Comparison of ENCODE assay signal across 15 mouse cellular contexts in the genomic region with DNA sequence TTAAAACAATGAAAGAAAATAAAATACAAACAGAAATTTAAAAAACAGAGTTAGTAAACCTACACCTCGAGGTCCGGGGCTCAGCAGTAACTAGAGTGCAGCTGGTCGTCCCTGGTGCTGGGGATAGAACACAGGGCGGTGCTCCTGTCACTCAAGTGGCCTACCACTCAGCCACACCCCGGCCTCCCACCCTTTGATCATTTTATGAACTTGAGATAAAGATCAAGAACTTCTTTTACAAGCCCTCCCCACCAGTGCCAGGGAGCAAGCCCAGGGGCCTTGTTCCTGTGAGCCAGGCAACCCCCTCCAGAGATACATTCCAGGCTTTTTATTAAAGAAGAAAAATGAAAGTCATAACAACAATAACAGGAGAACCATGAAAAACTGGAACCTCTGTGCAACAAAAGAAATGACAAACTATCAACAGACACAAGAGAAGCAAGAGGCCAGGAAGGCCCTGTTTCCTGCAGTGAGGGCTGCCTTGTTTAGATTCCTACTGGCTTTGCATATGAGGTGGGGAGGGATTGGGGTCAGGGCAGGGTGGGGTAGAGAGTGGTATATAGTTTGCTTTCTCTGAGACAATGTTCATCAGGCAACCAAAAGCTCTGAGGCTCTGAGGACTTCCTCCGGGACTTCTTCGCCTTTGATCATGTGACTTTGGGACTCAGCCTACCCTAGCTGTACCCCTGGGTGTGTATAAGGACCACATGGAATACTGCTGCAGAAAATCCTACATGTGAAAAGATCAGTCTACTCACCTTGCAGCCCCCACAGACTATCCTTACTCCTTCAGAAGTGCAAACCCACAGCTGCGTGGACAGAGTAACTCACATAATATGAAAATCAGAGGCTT. TPM values are rescaled to one million over a fixed set of nuclear protein-coding genes. Genes with fewer than 3 reads are reported as not detected.
A peak's percentile ranks its signal among the peaks of the same experiment; 100 is the strongest.
DNase-seq lines count a peak whose midpoint lies in the region; ATAC-seq and TF ChIP-seq lines count a peak whose summit lies in the region.
"Had no signal": no experiment of that assay in that cellular context is flagged by ENCODE, and none has a peak within 500 bp of the region (broad histone marks: within the 10 kb centered on the region; RNA-seq: fewer than 3 reads in every experiment).

No protein-coding gene starts in this region.

- H3K27me3 ChIP-seq in megakaryocyte, embryonic 14.5 days (replicated peaks): peaks cover 2% of the 10 kb centered on the region
- H3K27me3 ChIP-seq in liver, postnatal 0 days (ENCODE audit: insufficient read depth, low read length): no peaks in the 10 kb centered on the region
- no peaks in the 10 kb centered on the region for H3K27me3 ChIP-seq in forebrain, embryonic 16.5 days (replicated peaks; ENCODE audit: control insufficient read depth, insufficient read depth, low read length)
- H3K27me3 ChIP-seq: heart, embryonic 15.5 days; Patski had no signal

- peak overlapping the region; percentile 40 for H3K4me2 ChIP-seq in liver, postnatal 0 days (ENCODE audit: low read depth, low read length)
- H3K4me2 ChIP-seq in forebrain, embryonic 16.5 days (ENCODE audit: low read length): no peak overlapping the region
- H3K4me2 ChIP-seq: heart, embryonic 15.5 days had no signal

- TF ChIP-seq CTCF in liver, postnatal 0 days (IDR thresholded peaks at IDR 0.05; ENCODE audit: low read depth): no peak

- H3K9ac ChIP-seq in liver, postnatal 0 days (replicated peaks): no peak overlapping the region
- no peak overlapping the region for H3K9ac ChIP-seq in forebrain, embryonic 16.5 days (replicated peaks; ENCODE audit: low read depth, low read length)
- H3K9ac ChIP-seq: heart, embryonic 15.5 days had no signal

- 36% methylated on average over 8 of the region's 8 CpGs for WGBS in liver, postnatal 0 days (ENCODE audit: insufficient replicate concordance)
- 70% methylated on average over 8 of the region's 8 CpGs for WGBS in forebrain, embryonic 16.5 days

- no peaks in the 10 kb centered on the region for H3K9me3 ChIP-seq in megakaryocyte, embryonic 14.5 days
- no peaks in the 10 kb centered on the region for H3K9me3 ChIP-seq in liver, postnatal 0 days (ENCODE audit: low read length)
- no peaks in the 10 kb centered on the region for H3K9me3 ChIP-seq in forebrain, embryonic 16.5 days (ENCODE audit: control insufficient read depth, low read length)
- H3K9me3 ChIP-seq: heart, embryonic 15.5 days had no signal

- H3K4me1 ChIP-seq in megakaryocyte, embryonic 14.5 days: peaks cover 60% of the 10 kb centered on the region
- H3K4me1 ChIP-seq in liver, postnatal 0 days (ENCODE audit: insufficient read depth): peaks cover 13% of the 10 kb centered on the region; the same call in 1 of the 2 replicates
- peaks cover 18% of the 10 kb centered on the region for H3K4me1 ChIP-seq in forebrain, embryonic 16.5 days (replicated peaks; ENCODE audit: control insufficient read depth, insufficient read depth, low read length)

- ATAC-seq in megakaryocyte, adult 5-6 weeks (ENCODE audit: poor library complexity, severe bottlenecking): no peak
- no peak for ATAC-seq in liver, postnatal 0 days
- ATAC-seq in forebrain, embryonic 16.5 days: no peak
- ATAC-seq: midbrain, embryonic 16.5 days; Patski had no signal

- H3K27ac ChIP-seq in liver, postnatal 0 days (ENCODE audit: low read depth): peak overlapping the region; percentile 57; the same call in 1 of the 2 replicates
- no peak overlapping the region for H3K27ac ChIP-seq in forebrain, embryonic 16.5 days (ENCODE audit: low read length)
- H3K27ac ChIP-seq: heart, embryonic 15.5 days had no signal

- no peak for TF ChIP-seq EP300 in liver, postnatal 0 days (IDR thresholded peaks at IDR 0.05; ENCODE audit: low read depth)

- peaks cover 7% of the 10 kb centered on the region for H3K36me3 ChIP-seq in megakaryocyte, embryonic 14.5 days (replicated peaks; ENCODE audit: low read length)
- no peaks in the 10 kb centered on the region for H3K36me3 ChIP-seq in liver, postnatal 0 days (replicated peaks; ENCODE audit: insufficient read depth, low read length)
- H3K36me3 ChIP-seq in forebrain, embryonic 16.5 days (ENCODE audit: control insufficient read depth, insufficient read depth): no peaks in the 10 kb centered on the region
- H3K36me3 ChIP-seq: heart, embryonic 15.5 days had no signal

- H3K4me3 ChIP-seq in megakaryocyte, embryonic 14.5 days (replicated peaks): peak overlapping the region; percentile 80
- H3K4me3 ChIP-seq in liver, postnatal 0 days (ENCODE audit: low read depth, low read length): no peak overlapping the region
- no peak overlapping the region for H3K4me3 ChIP-seq in forebrain, embryonic 16.5 days (replicated peaks; ENCODE audit: low read length)
- H3K4me3 ChIP-seq: heart, embryonic 15.5 days had no signal

- DNase-seq in embryo, embryonic 10 days (ENCODE audit: low spot score): peak; percentile 54
- DNase-seq in embryo, embryonic 11 days: no peak
- DNase-seq in liver, postnatal 0 days: no peak
- peak; percentile 32 to 49 for DNase-seq in thymus, postnatal 36 days
- no peak for DNase-seq in adrenal gland, postnatal 14 days
- DNase-seq: cerebellum, adult 2 months had no signal

RNA-seq across cellular contexts. Expression of gene Sept8, which starts 2.1 kb away (rescaled TPM):
- polyA plus RNA-seq in megakaryocyte, embryonic 14.5 days (2012; ENCODE audit: insufficient read depth, low replicate concordance): 13.7 and 26.6 TPM in 2 replicates
- total RNA-seq in megakaryocyte, adult 5-6 weeks (2015): 9.0 and 9.5 TPM in 2 replicates
- total RNA-seq in megakaryocyte, adult 5-6 weeks (2017): 6.1 and 10.1 TPM in 2 replicates
- polyA plus RNA-seq in liver, postnatal 0 days (2015; fragmentation: Nextera tagmentation; extraction: Ambion mirVana): 6.2 and 7.2 TPM in 2 replicates
- 39.0 and 42.2 TPM in 2 replicates for total RNA-seq in adrenal gland, postnatal 14 days (2021)
- polyA plus RNA-seq in forebrain, embryonic 16.5 days (2015; fragmentation: Nextera tagmentation; extraction: Ambion mirVana): 23.3 and 25.6 TPM in 2 replicates

RNA-seq across cellular contexts. Expression of gene Sowaha, which starts 36.9 kb away (rescaled TPM):
- polyA plus RNA-seq in megakaryocyte, embryonic 14.5 days (2012; ENCODE audit: insufficient read depth, low replicate concordance): not detected in 2 replicates
- not detected in 2 replicates for total RNA-seq in megakaryocyte, adult 5-6 weeks (2015)
- total RNA-seq in megakaryocyte, adult 5-6 weeks (2017): not detected in 2 replicates
- polyA plus RNA-seq in liver, postnatal 0 days (2015; fragmentation: Nextera tagmentation; extraction: Ambion mirVana): 7.4 and 7.9 TPM in 2 replicates
- total RNA-seq in adrenal gland, postnatal 14 days (2021): 0.68 and 1.1 TPM in 2 replicates
- polyA plus RNA-seq in forebrain, embryonic 16.5 days (2015; fragmentation: Nextera tagmentation; extraction: Ambion mirVana): 1.9 and 2.2 TPM in 2 replicates
- polyA plus RNA-seq: Patski had no signal

RNA-seq across cellular contexts. Expression of gene Gm9945, which starts 37.0 kb away (rescaled TPM):
- polyA plus RNA-seq in megakaryocyte, embryonic 14.5 days (2012; ENCODE audit: insufficient read depth, low replicate concordance): not detected in 2 replicates
- not detected in 2 replicates for total RNA-seq in megakaryocyte, adult 5-6 weeks (2015)
- total RNA-seq in megakaryocyte, adult 5-6 weeks (2017): not detected in 2 replicates
- 0.15 and 0.31 TPM in 2 replicates for polyA plus RNA-seq in liver, postnatal 0 days (2015; fragmentation: Nextera tagmentation; extraction: Ambion mirVana)
- not detected in 2 replicates for total RNA-seq in adrenal gland, postnatal 14 days (2021)
- not detected in 2 replicates for polyA plus RNA-seq in forebrain, embryonic 16.5 days (2015; fragmentation: Nextera tagmentation; extraction: Ambion mirVana)
- total RNA-seq: gastrocnemius, adult 8-10 months had no signal
- polyA plus RNA-seq: heart, embryonic 15.5 days; intestine, embryonic 14.5 days; midbrain, embryonic 16.5 days; Patski had no signal

RNA-seq across cellular contexts. Expression of gene Gm9837, which starts 46.7 kb away (rescaled TPM):
- polyA plus RNA-seq in megakaryocyte, embryonic 14.5 days (2012; ENCODE audit: insufficient read depth, low replicate concordance): not detected in 2 replicates
- not detected in 2 replicates for total RNA-seq in megakaryocyte, adult 5-6 weeks (2015)
- total RNA-seq in megakaryocyte, adult 5-6 weeks (2017): not detected in 2 replicates
- not detected in 2 replicates for polyA plus RNA-seq in liver, postnatal 0 days (2015; fragmentation: Nextera tagmentation; extraction: Ambion mirVana)
- not detected in 2 replicates for total RNA-seq in adrenal gland, postnatal 14 days (2021)
- polyA plus RNA-seq in forebrain, embryonic 16.5 days (2015; fragmentation: Nextera tagmentation; extraction: Ambion mirVana): not detected in 2 replicates
- total RNA-seq: gastrocnemius, adult 8-10 months; left cerebral cortex, postnatal 36 days had no signal
- polyA plus RNA-seq: cerebellum, adult 2 months; heart, embryonic 15.5 days; intestine, embryonic 14.5 days; midbrain, embryonic 16.5 days; Patski had no signal

RNA-seq across cellular contexts. Expression of gene Kif3a, which starts 50.2 kb away (rescaled TPM):
- polyA plus RNA-seq in megakaryocyte, embryonic 14.5 days (2012; ENCODE audit: insufficient read depth, low replicate concordance): 1.6 and 5.8 TPM in 2 replicates
- total RNA-seq in megakaryocyte, adult 5-6 weeks (2015): 2.5 and 4.1 TPM in 2 replicates
- 3.3 and 5.0 TPM in 2 replicates for total RNA-seq in megakaryocyte, adult 5-6 weeks (2017)
- 5.3 and 7.1 TPM in 2 replicates for polyA plus RNA-seq in liver, postnatal 0 days (2015; fragmentation: Nextera tagmentation; extraction: Ambion mirVana)
- total RNA-seq in adrenal gland, postnatal 14 days (2021): 28.0 and 31.0 TPM in 2 replicates
- 268 and 295 TPM in 2 replicates for polyA plus RNA-seq in forebrain, embryonic 16.5 days (2015; fragmentation: Nextera tagmentation; extraction: Ambion mirVana)

Comparison
In these comparisons a context has a peak if more than half of its experiments do, and no peak if none do; other contexts are left out.
1. DNase-seq: peak in embryo, embryonic 10 days (single experiment) and thymus, postnatal 36 days (2 of 2); none in embryo, embryonic 11 days (single experiment), liver, postnatal 0 days (single experiment) and adrenal gland, postnatal 14 days (single experiment).